Mouse (Mus musculus) forebrain, embryonic 14.5 days (tissue): ENCODE data around the gene Eef1akmt2. TPM values are rescaled to one million over a fixed set of nuclear protein-coding genes. Genes with fewer than 3 reads are reported as not detected.

Source experiments
- ATAC-seq: fragments of 200-750 bp; cut with Nextera tagmentation; 2 replicates; pipeline ENCODE4 v1.8.0; 2017; ENCODE audit warnings: mild to moderate bottlenecking, moderate library complexity
- DNase-seq: peaks from one replicate; pipeline ENCODE4 v3.0.0-alpha.2; 2015; ENCODE audit warnings: low spot score
- H3K27ac ChIP-seq: fragments of 300-500 bp; sonication (generic); 2 replicates; pipeline ENCODE4 v1.5.1; 2014; ENCODE audit warnings: low read depth, mild to moderate bottlenecking, control low read depth, low read length, moderate library complexity
- H3K27me3 ChIP-seq: fragments of 300-500 bp; sonication (generic); replicated peaks from 2 replicates; pipeline ENCODE4 v1.6.1; 2014; ENCODE audit warnings: low read length, control low read depth, mixed read lengths; ENCODE audit not compliant: control insufficient read depth, insufficient read depth
- H3K36me3 ChIP-seq: fragments of 300-500 bp; sonication (generic); 2 replicates; pipeline ENCODE4 v1.6.1; 2014; ENCODE audit warnings: low read length, control low read depth; ENCODE audit not compliant: control insufficient read depth, insufficient read depth
- H3K4me1 ChIP-seq: fragments of 300-500 bp; sonication (generic); 2 replicates; pipeline ENCODE4 v1.6.1; 2014; ENCODE audit warnings: antibody characterized with exemption, low read length, control low read depth; ENCODE audit not compliant: control insufficient read depth, insufficient read depth
- H3K4me2 ChIP-seq: fragments of 300-500 bp; sonication (generic); 2 replicates; pipeline ENCODE4 v1.6.1; 2014; ENCODE audit warnings: mild to moderate bottlenecking, control low read depth, low read length
- H3K4me3 ChIP-seq: fragments of 300-500 bp; sonication (generic); 2 replicates; pipeline ENCODE4 v1.5.1; 2014; ENCODE audit warnings: low read depth, low read length, control low read depth
- H3K9ac ChIP-seq: fragments of 300-500 bp; sonication (generic); 2 replicates; pipeline ENCODE4 v1.6.1; 2014; ENCODE audit warnings: mild to moderate bottlenecking, low read length, control low read depth, moderate library complexity
- H3K9me3 ChIP-seq: fragments of 300-500 bp; sonication (generic); replicated peaks from 2 replicates; pipeline ENCODE4 v1.6.1; 2016; ENCODE audit warnings: low read length, control low read depth, mixed read lengths; ENCODE audit not compliant: control insufficient read depth
- WGBS: fragments of 180-500 bp; shearing (Covaris S2); extraction: QIAGEN DNeasy Blood & Tissue Kit; methylation state at CpG from one replicate; pipeline ENCODE4 v1.1.7; 2014; 5-methylcytosine and 5-hydroxymethylcytosine counted together
- polyA plus RNA-seq: library from polyadenylated mRNA; unstranded; fragments of >200 nt; fragmentation: Nextera tagmentation; extraction: Ambion mirVana; gene quantifications from 2 replicates; pipeline ENCODE4 v1.2.1, GENCODE M21; 2014

The Eef1akmt2 gene
- polyA plus RNA-seq, 1 experiment from 2014 or later, result 99.8 TPM

DNA sequence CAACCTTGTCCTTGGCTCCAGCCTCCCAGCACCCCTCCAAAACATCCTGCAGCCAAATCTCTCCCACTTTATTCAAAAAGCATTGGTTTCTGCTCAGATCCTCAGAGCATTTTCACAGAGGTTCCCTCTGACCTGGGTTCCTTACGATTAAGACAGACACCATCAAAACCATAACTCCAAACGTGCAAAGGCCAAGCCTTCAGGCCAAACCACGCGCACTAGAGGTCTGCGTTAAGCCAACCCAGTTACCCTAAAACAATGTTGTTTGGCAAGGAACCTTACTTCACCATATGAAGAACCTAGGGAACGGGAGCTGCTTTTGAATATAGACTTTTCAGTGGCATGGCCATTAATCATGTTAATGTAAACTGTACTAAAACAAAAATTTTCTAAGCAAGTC lies 42.8 kb downstream of the Eef1akmt2 start:
- H3K9me3 ChIP-seq, result no peaks in the 10 kb centered on the region
- H3K36me3 ChIP-seq, result no peaks in the 10 kb centered on the region
- ATAC-seq, result no peak
- no peak overlapping the region for H3K4me3 ChIP-seq
- DNase-seq, result no peak
- H3K27ac ChIP-seq, result peak overlapping the region; percentile 88
- H3K9ac ChIP-seq, result peak overlapping the region; percentile 41
- H3K4me1 ChIP-seq, result peaks cover 59% of the 10 kb centered on the region
- WGBS, result 13% methylated on average over 6 of the region's 6 CpGs
- peak overlapping the region; percentile 78 for H3K4me2 ChIP-seq
- no peaks in the 10 kb centered on the region for H3K27me3 ChIP-seq

DNA sequence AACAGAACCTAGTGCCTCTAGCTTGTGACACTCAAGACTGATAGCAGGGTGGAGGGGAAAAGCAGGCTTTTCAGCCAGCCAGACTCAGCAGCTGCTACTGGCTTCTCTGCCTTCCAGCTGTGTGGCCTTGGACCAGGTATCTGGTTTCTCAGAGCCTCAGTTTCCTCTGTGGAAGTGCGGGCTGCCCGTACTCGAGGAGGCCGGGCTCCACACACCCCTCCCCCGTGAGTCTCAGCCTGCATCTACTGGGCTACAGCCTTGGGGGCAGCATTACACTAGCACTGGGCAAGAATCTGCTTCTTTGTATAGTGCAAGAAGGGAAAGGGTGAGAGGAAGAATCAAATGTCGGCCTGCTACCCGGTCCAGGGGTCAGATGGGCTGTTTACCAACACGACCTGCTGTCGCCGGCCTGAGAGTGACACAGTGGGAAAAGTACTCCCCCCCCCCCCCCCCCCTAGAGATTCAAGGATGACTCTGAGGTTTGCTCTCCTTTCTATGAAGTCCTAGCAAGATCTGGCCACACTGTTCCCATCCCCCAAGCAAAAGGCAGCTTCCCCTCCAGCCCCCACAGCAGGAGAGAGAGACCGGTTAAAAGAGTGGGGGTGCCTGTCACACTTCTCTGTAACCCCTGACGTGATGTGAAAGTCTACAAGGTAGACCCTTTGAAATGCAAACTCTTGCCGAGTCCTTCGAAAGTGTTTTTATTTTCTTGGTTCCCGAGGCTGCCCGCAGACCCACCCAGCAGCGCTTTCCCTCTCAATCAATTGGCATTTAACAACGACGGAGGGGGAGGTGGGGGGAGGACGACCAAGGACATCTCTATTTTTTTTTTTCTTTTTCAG lies 43.4 kb downstream of the Eef1akmt2 start:
- Histone ChIP-seq H3K4me1 (peaks cover 59% of the 10 kb centered on the region), H3K4me3 (no peak overlapping the region)
- ATAC-seq, result no peak

GRCm38 (mm10) chr7:132808051-132808796 lies 44.2 kb downstream of the Eef1akmt2 start:
- peak overlapping the region; percentile 41 for H3K9ac ChIP-seq
- peaks cover 59% of the 10 kb centered on the region for H3K4me1 ChIP-seq
- H3K27ac ChIP-seq, result peak overlapping the region; percentile 88; the same call in 1 of the 2 replicates
- no peaks in the 10 kb centered on the region for H3K9me3 ChIP-seq
- H3K27me3 ChIP-seq, result no peaks in the 10 kb centered on the region
- ATAC-seq, result no peak
- H3K4me3 ChIP-seq, result no peak overlapping the region
- H3K36me3 ChIP-seq, result no peaks in the 10 kb centered on the region
- 37% methylated on average over 7 of the region's 7 CpGs for WGBS
- DNase-seq, result peak; percentile 39
- peak overlapping the region; percentile 78 for H3K4me2 ChIP-seq

More for the DNA sequence above, 43.4 kb downstream of the Eef1akmt2 start:
- Histone ChIP-seq H3K4me2 (peak overlapping the region; percentile 78), H3K27me3 (no peaks in the 10 kb centered on the region), H3K9ac (peak overlapping the region; percentile 41), H3K27ac (peak overlapping the region; percentile 88), H3K36me3 (no peaks in the 10 kb centered on the region), H3K9me3 (no peaks in the 10 kb centered on the region)
- 1% methylated on average over 20 of the region's 20 CpGs for WGBS
- peak; percentile 61 for DNase-seq

DNA sequence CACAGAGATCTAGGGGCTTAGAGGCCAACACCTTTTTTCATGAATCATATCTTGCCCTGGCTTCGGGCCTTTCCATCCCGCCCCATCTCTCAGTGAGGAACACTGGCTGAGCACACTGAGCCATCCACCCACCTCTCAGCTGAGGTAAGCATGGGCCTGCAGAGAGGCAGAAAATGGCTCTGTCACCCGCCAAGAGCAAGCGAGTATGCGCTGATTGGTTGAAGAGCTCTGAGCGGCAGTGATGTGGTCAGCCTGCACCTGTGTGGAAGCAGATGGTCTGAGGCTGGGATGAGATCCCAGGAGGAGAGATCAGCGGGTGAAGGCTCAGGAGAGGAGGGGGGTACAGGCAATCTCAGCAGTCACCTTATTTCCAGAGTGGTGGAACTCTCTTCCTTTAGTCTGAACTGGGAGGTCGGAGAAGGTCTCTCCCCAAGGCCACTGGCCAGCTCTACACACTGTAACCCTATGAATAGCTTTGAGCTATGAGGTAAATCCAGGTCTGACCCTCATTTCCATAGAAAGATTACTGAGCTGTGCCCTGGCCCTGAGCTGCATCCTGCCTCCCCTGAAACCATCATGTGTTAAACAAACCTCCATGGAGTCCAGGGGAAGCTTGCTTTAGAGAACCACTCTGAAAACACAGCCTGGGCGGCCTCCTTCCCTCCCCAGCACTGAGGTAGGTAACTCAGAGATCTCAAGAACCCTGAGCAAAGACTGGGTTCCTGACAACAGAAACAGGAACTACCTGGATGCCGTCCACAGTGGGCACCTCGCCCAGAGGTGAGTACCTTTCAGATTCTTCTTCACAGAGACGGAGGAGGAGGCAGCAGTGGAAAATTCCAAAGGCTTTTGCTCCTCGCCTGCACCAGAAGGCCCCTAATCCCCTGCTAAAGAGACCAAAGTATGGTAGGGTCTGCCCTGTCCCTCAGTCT lies 45.3 kb downstream of the Eef1akmt2 start:
- H3K4me1 ChIP-seq, result peaks cover 58% of the 10 kb centered on the region
- H3K9me3 ChIP-seq, result no peaks in the 10 kb centered on the region
- peak overlapping the region; percentile 13; the same call in 1 of the 2 replicates for H3K9ac ChIP-seq
- no peak overlapping the region for H3K4me3 ChIP-seq
- DNase-seq (no peak), ATAC-seq (no peak)
- no peaks in the 10 kb centered on the region for H3K27me3 ChIP-seq
- 49% methylated on average over 13 of the region's 13 CpGs for WGBS
- H3K4me2 ChIP-seq, result no peak overlapping the region
- peak overlapping the region; percentile 52; the same call in 1 of the 2 replicates for H3K27ac ChIP-seq
- H3K36me3 ChIP-seq, result no peaks in the 10 kb centered on the region

DNA sequence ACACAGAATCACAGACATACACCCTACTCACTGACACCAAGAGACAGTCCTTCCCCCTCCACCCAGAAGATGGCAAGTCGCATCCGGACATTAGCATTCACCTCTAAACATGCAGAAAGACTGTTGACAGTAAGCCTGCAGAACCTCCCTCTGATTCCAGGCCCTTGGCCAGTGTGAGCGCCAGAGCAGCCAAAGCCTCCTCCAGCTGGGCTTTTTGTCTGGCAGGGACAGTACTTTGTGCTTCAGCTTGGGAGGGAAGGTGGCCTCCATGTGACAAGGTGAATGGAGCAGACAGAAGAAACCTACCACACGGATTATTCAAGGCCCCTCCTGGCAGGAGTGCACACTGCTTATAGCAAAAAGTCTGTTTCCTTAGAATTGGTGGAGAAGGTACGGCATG lies 46.2 kb downstream of the Eef1akmt2 start:
- no peak for ATAC-seq

GRCm38 (mm10) chr7:132804951-132805350 lies 47.5 kb downstream of the Eef1akmt2 start:
- WGBS, result 95% methylated on average over 5 of the region's 5 CpGs
- Histone ChIP-seq H3K9me3 (no peaks in the 10 kb centered on the region), H3K4me3 (no peak overlapping the region), H3K4me1 (peaks cover 43% of the 10 kb centered on the region), H3K4me2 (no peak overlapping the region), H3K9ac (no peak overlapping the region), H3K27me3 (no peaks in the 10 kb centered on the region), H3K27ac (no peak overlapping the region), H3K36me3 (peaks cover 4% of the 10 kb centered on the region; the same call in 1 of the 2 replicates)
- ATAC-seq (no peak), DNase-seq (no peak)

More for the DNA sequence above, 46.2 kb downstream of the Eef1akmt2 start:
- Histone ChIP-seq H3K9ac (0 out of 2 replicates have a peak overlapping the region, but pooled peaks have one; percentile 7), H3K27ac (no peak overlapping the region), H3K4me1 (peaks cover 50% of the 10 kb centered on the region), H3K4me2 (no peak overlapping the region), H3K9me3 (no peaks in the 10 kb centered on the region), H3K27me3 (no peaks in the 10 kb centered on the region), H3K4me3 (no peak overlapping the region), H3K36me3 (peaks cover 2% of the 10 kb centered on the region; the same call in 1 of the 2 replicates)
- 54% methylated on average over 5 of the region's 5 CpGs for WGBS
- DNase-seq, result no peak

DNA sequence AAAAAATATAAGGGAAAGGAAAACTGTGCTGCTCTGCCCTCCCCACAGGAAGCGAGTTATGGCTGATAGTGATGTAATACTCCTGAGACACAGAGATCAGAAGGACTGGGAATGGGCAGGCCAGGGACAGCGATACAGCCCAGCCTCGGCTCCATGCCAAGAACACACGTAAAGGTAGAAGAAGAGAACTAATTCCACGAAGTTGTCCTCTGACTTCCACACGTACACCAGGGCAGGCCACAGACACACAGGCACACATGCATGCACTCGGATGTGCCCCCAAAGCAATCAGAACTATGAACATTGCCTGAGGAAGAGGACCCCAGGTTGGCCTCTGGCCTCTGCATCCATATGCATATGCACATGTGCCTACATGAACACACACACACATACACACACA lies 48.0 kb downstream of the Eef1akmt2 start:
- peaks cover 4% of the 10 kb centered on the region; the same call in 1 of the 2 replicates for H3K36me3 ChIP-seq
- 92% methylated on average over 7 of the region's 7 CpGs for WGBS
- no peak for ATAC-seq
- H3K9me3 ChIP-seq, result no peaks in the 10 kb centered on the region
- H3K9ac ChIP-seq, result no peak overlapping the region
- no peak overlapping the region for H3K4me2 ChIP-seq
- H3K4me3 ChIP-seq, result no peak overlapping the region
- peaks cover 38% of the 10 kb centered on the region for H3K4me1 ChIP-seq
- no peak overlapping the region for H3K27ac ChIP-seq
- no peaks in the 10 kb centered on the region for H3K27me3 ChIP-seq
- no peak for DNase-seq

DNA sequence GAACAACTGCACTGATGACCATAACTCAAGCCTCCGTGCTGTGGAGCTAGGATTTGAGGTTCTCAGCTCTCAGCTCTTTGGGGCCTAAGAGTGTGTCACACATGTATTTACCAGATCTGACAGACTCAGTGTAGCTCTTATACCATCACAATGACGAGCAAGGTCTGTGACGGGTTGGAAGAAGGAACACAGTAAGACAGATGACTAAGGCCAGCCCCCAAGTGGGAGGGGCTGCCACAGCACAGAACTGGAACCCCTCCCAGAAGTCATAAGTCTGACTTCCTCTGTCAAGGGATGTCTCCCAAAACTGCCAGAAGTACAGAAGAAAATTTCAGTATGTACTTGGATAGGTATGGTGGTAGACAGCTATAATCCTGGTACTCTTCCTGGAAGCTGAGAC lies 48.5 kb downstream of the Eef1akmt2 start:
- H3K4me2 ChIP-seq, result no peak overlapping the region
- ATAC-seq, result no peak
- 77% methylated on average over 3 of the region's 3 CpGs for WGBS
- H3K36me3 ChIP-seq, result peaks cover 4% of the 10 kb centered on the region; the same call in 1 of the 2 replicates
- no peaks in the 10 kb centered on the region for H3K27me3 ChIP-seq
- H3K27ac ChIP-seq, result no peak overlapping the region
- peaks cover 33% of the 10 kb centered on the region for H3K4me1 ChIP-seq
- no peaks in the 10 kb centered on the region for H3K9me3 ChIP-seq
- no peak overlapping the region for H3K4me3 ChIP-seq
- no peak overlapping the region for H3K9ac ChIP-seq
- no peak for DNase-seq
